Mouse (Mus musculus) limb, embryonic 14.5 days (tissue): ENCODE data around the gene Gm17359. TPM values are rescaled to one million over a fixed set of nuclear protein-coding genes. Genes with fewer than 3 reads are reported as not detected.

ENCODE experiments used
- ATAC-seq: fragments of 200-750 bp; cut with Nextera tagmentation; 2 replicates; pipeline ENCODE4 v1.8.0; 2017; ENCODE audit warnings: low read depth, moderate number of reproducible peaks, moderate TSS enrichment; ENCODE audit not compliant: low FRiP score
- DNase-seq: peaks from one replicate; pipeline ENCODE4 v3.0.0-alpha.2; 2015; ENCODE audit warnings: low spot score
- H3K27ac ChIP-seq: fragments of 300-500 bp; sonication (generic); replicated peaks from 2 replicates; pipeline ENCODE4 v1.5.1; 2014; ENCODE audit warnings: low read depth, mild to moderate bottlenecking, low read length, moderate library complexity, mixed read lengths
- H3K27me3 ChIP-seq: fragments of 300-500 bp; sonication (generic); 2 replicates; pipeline ENCODE4 v1.6.1; 2014; ENCODE audit warnings: low read length, mixed read lengths; ENCODE audit not compliant: control insufficient read depth, insufficient read depth
- H3K36me3 ChIP-seq: fragments of 300-500 bp; sonication (generic); 2 replicates; pipeline ENCODE4 v1.6.1; 2014; ENCODE audit warnings: mild to moderate bottlenecking, low read length, moderate library complexity, mixed read lengths; ENCODE audit not compliant: control insufficient read depth, insufficient read depth
- H3K4me1 ChIP-seq: fragments of 300-500 bp; sonication (generic); 2 replicates; pipeline ENCODE4 v1.6.1; 2014; ENCODE audit warnings: antibody characterized with exemption, low read length, mixed read lengths; ENCODE audit not compliant: control insufficient read depth, insufficient read depth
- H3K4me2 ChIP-seq: fragments of 300-500 bp; sonication (generic); replicated peaks from 2 replicates; pipeline ENCODE4 v1.6.1; 2014; ENCODE audit warnings: low read depth, mild to moderate bottlenecking, low read length, moderate library complexity; ENCODE audit not compliant: severe bottlenecking
- H3K4me3 ChIP-seq: fragments of 300-500 bp; sonication (generic); replicated peaks from 2 replicates; pipeline ENCODE4 v1.5.1; 2014; ENCODE audit warnings: low read length
- H3K9ac ChIP-seq: fragments of 300-500 bp; sonication (generic); 2 replicates; pipeline ENCODE4 v1.6.1; 2014; ENCODE audit warnings: mild to moderate bottlenecking, low read depth, low read length, moderate library complexity; ENCODE audit not compliant: severe bottlenecking
- H3K9me3 ChIP-seq: fragments of 300-500 bp; sonication (generic); 2 replicates; pipeline ENCODE4 v1.6.1; 2016; ENCODE audit warnings: low read length; ENCODE audit not compliant: control insufficient read depth
- POLR2A ChIP-seq: fragments of 200-500 bp; IDR thresholded peaks from 2 replicates; pipeline ENCODE4 v1.8.0; 2012; ENCODE audit warnings: inconsistent platforms, mild to moderate bottlenecking, moderate library complexity, borderline replicate concordance; ENCODE audit not compliant: insufficient read depth, insufficient read length; ENCODE audit errors: extremely low read depth
- WGBS: fragments of 180-500 bp; shearing (Covaris S2); extraction: QIAGEN DNeasy Blood & Tissue Kit; methylation state at CpG from one replicate; pipeline ENCODE4 v1.1.7; 2014; 5-methylcytosine and 5-hydroxymethylcytosine counted together
- polyA plus RNA-seq, 2 experiments: library from polyadenylated mRNA; depleted of rRNA in 1 of 2; stranded (reverse) in 1 of 2; unstranded in 1 of 2; fragments of >200 nt; fragmentation: Nextera tagmentation in 1 of 2; extraction: Ambion mirVana in 1 of 2; gene quantifications; 2 replicates each; pipeline versions ENCODE4 v1.2.1 to v1.2.3; 2012 to 2014

Gm17359 gene
- polyA plus RNA-seq, 2 experiments = not detected

DNA sequence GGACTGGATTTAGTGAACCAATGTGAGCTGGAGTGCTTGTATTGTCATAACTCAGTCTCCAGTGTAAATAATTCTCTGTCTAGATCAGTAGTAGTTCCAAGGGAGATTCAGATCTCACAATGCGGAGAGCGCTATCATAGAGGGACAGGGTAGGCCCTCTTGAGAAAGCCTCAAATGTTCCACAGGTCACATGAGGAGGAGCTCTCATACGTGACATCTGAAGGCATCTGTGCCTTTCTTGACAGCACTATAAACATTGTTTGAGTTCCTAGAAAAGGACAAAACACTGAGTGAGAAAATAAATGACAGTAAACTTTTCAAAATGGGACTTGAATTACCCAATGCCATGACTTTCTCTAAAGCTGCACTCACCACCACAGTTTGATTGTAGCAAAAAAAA, 41.8 kb upstream of the Gm17359 start:
- no peaks in the 10 kb centered on the region for H3K9me3 ChIP-seq
- H3K36me3 ChIP-seq = no peaks in the 10 kb centered on the region
- TF ChIP-seq POLR2A = no peak
- no peak for DNase-seq
- no peak overlapping the region for H3K9ac ChIP-seq
- no peak overlapping the region for H3K4me3 ChIP-seq
- ATAC-seq = no peak
- no peak overlapping the region for H3K27ac ChIP-seq
- H3K27me3 ChIP-seq = no peaks in the 10 kb centered on the region
- 91% methylated on average over 3 of the region's 3 CpGs for WGBS
- H3K4me1 ChIP-seq = no peaks in the 10 kb centered on the region
- no peak overlapping the region for H3K4me2 ChIP-seq

DNA sequence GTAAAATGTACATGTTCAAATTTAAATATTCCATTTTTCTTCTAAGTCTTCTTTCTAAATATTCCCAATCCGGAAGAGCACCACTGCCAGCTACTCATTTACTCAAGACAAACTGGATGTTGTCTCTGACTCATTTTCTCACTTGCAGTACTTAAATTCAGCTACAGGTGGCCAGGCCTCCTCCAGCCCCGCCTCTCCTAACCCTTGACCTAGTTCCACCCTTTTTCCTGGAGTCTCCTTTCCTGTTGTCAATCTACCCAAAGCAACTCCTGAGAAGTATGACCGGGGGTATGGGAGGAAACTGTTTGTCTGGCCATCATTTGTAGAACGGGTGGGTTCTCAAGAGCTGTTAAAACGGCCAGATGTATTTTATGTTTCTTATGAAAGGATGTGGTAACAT, 40.4 kb upstream of the Gm17359 start:
- Histone ChIP-seq H3K9me3 (no peaks in the 10 kb centered on the region), H3K36me3 (no peaks in the 10 kb centered on the region), H3K27me3 (no peaks in the 10 kb centered on the region), H3K4me3 (no peak overlapping the region), H3K4me1 (no peaks in the 10 kb centered on the region), H3K9ac (no peak overlapping the region), H3K4me2 (no peak overlapping the region), H3K27ac (no peak overlapping the region)
- no peak for DNase-seq
- TF ChIP-seq POLR2A = no peak
- ATAC-seq = no peak
- WGBS = 72% methylated on average over 5 of the region's 5 CpGs

DNA sequence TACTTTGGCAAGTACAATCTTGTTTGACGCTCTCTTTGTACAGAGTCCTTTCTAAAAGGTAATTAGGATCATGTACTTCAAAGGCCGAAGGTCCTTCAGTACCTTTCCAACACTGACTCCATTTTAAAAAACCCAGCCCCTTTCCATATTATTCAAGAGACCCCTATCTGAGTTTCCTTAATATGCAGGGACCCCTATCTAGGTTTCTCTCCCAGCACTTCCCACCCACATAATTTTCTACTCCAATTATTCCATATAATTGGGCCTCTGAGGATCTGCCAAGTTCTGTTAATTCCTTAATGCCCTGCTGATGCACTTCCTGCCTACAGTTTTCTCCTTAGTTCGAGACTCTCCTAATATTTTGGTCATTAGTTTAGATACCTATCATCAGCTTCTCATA, 39.9 kb upstream of the Gm17359 start:
- Histone ChIP-seq H3K27me3 (no peaks in the 10 kb centered on the region), H3K36me3 (no peaks in the 10 kb centered on the region), H3K9ac (no peak overlapping the region), H3K4me3 (no peak overlapping the region), H3K9me3 (no peaks in the 10 kb centered on the region), H3K27ac (no peak overlapping the region), H3K4me1 (no peaks in the 10 kb centered on the region), H3K4me2 (no peak overlapping the region)
- TF ChIP-seq POLR2A = no peak
- 72% methylated on average over 3 of the region's 3 CpGs for WGBS
- ATAC-seq (no peak), DNase-seq (no peak)

DNA sequence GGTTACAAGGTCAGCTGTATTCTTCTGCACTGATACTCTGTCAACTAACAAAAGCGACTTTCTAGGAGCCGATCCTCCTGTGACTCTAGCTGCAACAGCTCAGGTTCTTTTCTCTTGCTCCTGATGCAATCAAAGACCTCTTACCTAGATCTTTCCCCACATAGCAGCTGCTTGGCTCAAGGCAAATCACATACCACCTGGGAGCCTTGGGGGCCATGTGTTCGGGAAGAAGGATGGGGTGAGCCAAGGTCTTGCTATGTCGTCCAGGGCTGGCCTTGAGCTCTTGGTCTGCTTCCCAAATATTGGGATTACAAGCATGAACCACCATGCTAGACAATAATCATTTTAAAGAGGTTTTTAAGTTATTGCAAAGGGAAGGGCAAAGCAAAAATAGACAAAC, 39.2 kb upstream of the Gm17359 start:
- TF ChIP-seq POLR2A = no peak
- no peak overlapping the region for H3K4me2 ChIP-seq
- no peak overlapping the region for H3K9ac ChIP-seq
- no peaks in the 10 kb centered on the region for H3K27me3 ChIP-seq
- no peak overlapping the region for H3K4me3 ChIP-seq
- H3K27ac ChIP-seq = no peak overlapping the region
- no peak for ATAC-seq
- no peaks in the 10 kb centered on the region for H3K36me3 ChIP-seq
- no peaks in the 10 kb centered on the region for H3K4me1 ChIP-seq
- WGBS = 75% methylated on average over 4 of the region's 4 CpGs
- no peaks in the 10 kb centered on the region for H3K9me3 ChIP-seq
- DNase-seq = no peak

DNA sequence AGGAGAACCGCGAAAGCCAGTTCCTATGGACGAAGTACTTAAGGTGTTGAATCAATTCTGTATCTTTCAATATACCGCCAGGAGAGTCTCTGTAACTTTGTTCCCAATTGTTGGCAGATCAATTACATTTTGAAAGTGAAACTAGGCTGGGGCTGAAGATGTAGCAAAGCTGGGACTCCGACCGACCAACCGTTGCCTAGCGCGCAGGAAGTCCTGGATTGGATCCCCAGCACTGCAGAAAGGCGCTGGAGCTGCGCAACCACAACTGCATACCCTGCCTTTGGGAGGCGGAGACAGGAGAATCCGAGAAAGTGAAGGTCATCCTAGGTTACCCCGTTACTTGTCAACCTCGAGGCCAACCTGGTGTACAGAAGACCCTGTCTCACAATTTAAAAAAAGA, 37.1 kb upstream of the Gm17359 start:
- TF ChIP-seq POLR2A = no peak

DNA sequence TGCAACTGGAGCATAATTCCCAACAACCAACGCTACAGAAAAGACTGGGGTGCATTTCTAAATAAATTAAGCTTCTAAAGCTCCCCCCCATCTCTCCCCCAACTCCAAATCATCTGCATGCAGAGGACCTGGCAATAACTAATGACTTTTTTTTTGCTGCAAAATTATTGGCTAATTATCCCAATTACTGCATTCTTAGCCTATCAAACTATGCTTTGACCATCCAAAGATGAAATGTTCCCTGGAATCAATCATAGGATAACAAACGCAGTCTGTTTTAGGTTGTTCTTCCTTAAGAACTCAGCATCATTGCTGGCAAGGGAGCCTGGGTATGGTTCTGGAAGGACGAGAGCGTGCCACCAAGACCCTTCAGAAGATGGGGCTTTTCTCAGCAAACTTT, 27.9 kb upstream of the Gm17359 start:
- H3K4me1 ChIP-seq = no peaks in the 10 kb centered on the region
- no peaks in the 10 kb centered on the region for H3K9me3 ChIP-seq
- no peak overlapping the region for H3K4me3 ChIP-seq
- no peak overlapping the region for H3K4me2 ChIP-seq
- H3K9ac ChIP-seq = no peak overlapping the region
- H3K36me3 ChIP-seq = no peaks in the 10 kb centered on the region
- no peak for TF ChIP-seq POLR2A
- H3K27me3 ChIP-seq = no peaks in the 10 kb centered on the region
- DNase-seq = no peak
- no peak for ATAC-seq
- 84% methylated on average over 4 of the region's 4 CpGs for WGBS
- no peak overlapping the region for H3K27ac ChIP-seq

More for the DNA sequence above, 37.1 kb upstream of the Gm17359 start:
- Histone ChIP-seq H3K4me3 (no peak overlapping the region), H3K4me1 (no peaks in the 10 kb centered on the region), H3K4me2 (no peak overlapping the region), H3K9me3 (no peaks in the 10 kb centered on the region), H3K27me3 (no peaks in the 10 kb centered on the region), H3K36me3 (no peaks in the 10 kb centered on the region), H3K9ac (no peak overlapping the region), H3K27ac (no peak overlapping the region)
- DNase-seq (no peak), ATAC-seq (no peak)
- WGBS = 90% methylated on average over 15 of the region's 15 CpGs
